Mouse (Mus musculus): ENCODE measurements around the gene Exoc3. TPM values are rescaled to one million over a fixed set of nuclear protein-coding genes. Genes with fewer than 3 reads are reported as not detected.

The Exoc3 gene
- total RNA-seq, 2 experiments from 2014 or later: 74.9 to 78.3 TPM

DNA sequence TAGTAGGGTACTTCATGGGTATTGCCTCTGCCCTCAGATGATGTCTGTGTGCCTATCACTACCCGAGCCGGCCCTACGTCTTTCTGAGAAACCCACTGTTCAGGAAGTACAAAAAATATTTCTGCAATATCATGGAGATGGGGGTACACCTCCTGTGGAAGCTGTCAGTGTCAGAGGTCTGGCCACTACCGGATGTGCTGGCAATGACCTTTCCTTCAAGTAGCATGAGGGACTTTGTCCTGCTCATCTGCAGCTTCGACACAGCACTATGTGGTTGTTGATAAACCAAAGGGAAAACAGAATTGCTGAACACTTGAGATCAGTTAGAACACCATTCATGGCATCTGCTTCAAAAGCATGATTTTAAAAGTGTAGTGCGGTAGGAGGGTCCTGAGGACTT is 67.7 kb downstream of the Exoc3 start:
- DNase-seq: no peak

GRCm38 (mm10) chr13:74138906-74139647 is 69.5 kb downstream of the Exoc3 start:
- intact Hi-C loops (cut with DNase I): no loop called here
- no peak for DNase-seq

More for the DNA sequence above, 67.7 kb downstream of the Exoc3 start:
- intact Hi-C loops (cut with DNase I): no loop called here

DNA sequence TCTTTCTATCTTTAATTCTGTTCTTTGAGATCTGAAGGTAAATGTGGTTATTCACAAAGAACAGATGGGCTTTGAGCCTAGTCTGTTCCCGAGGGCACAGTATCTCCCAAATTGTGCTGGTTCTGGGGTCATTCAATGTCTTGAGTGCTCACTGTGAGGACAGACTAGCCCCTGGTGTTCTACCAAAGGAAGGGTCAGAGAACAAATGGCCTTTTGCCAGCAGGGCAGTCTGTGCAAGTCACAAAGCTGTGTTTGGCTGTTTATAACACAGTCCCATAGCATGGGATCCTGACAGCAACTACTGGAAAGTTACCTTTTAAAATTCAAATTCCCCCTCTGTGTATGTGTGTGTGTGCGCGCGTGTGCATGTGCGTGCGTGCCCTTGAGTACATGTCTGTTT is 78.6 kb downstream of the Exoc3 start:
- intact Hi-C loops (cut with DNase I): no loop called here
- DNase-seq: no peak

DNA sequence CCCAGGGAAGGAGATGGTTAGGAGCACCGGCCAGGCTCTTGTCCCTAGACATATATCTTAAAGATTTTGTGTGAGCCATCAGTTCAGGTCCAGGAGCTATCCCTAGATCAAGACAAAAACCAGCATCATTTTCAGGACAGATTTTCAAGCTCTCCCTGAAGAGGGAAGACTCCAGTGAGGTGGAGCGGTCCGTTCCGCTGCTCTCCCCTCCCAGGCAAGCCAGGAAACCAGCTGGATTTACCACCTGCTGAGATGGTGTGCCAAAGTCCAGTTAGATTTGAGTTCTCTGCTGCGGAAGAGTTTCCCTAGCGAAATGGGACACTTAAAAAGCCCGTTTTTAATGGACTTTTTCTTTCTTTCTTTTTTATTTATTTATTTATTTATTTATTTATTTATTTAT is 81.0 kb downstream of the Exoc3 start:
- no peak for DNase-seq

DNA sequence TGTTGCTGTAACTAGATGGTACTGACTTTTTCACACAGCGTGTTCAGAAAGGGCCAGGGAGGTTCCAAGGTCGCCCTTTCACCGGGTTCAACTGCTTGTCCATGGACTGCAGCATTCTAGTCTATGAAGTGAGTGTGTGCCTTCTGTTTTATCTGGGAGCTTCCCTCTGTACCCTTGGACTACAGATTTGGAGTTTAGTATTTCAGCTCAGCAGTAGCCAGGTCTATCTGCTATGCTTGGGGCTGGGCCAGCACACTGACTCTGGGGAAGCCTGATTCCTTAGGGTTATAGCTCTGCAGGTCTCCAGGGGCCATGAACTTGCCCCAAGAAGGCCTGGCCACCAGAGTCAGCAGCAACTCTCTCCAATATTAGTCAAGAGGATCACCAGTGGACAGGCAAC is 85.9 kb downstream of the Exoc3 start:
- DNase-seq: no peak
- intact Hi-C loops (cut with DNase I): no loop called here

More for the DNA sequence above, 81.0 kb downstream of the Exoc3 start:
- intact Hi-C loops (cut with DNase I): no loop called here

DNA sequence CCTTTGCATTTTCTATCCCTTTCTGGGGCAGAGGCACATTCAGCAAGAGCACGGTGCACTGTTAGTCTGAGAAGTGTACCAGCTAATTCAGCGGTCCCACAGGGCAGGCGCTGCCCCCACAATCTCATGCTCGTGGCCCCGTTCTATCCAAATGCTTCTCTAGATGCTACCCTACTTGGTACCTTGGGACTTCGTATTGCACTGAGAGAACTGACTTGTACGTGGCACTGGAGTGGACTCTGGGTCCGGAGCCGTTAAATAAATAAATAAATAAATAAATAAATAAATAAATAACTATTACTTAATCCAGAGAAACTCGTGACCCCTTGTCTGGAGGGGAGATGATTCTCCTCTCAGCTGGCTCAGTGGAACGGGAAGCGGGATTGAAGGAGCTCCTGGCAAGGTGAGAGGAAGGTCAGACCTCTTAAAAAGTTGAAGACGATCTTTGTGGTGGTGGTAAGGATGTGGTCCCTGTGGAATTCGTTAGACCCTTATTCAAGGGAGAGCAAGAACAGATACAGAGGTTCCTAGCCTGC is 86.7 kb downstream of the Exoc3 start:
- intact Hi-C loops (cut with DNase I): no loop called here
- no peak for DNase-seq

- no peak for DNase-seq
- intact Hi-C loops (cut with DNase I): no loop called here
Measured at GRCm38 (mm10) chr13:74121141-74121602, 87.4 kb downstream of the Exoc3 start, which contains the start of gene Slc9a3. Gene Slc9a3, plus strand, starts transcription at chr13:74121457.

Other genes starting within 250 kb of the Exoc3 start
- gene Zdhhc11, start 244.9 kb downstream of the Exoc3 start, total RNA-seq (2021): not detected
- gene Tppp, start 199.3 kb downstream of the Exoc3 start, total RNA-seq (2021): 10 to 100 TPM; 37.7 to 37.9 TPM
- gene Cep72, start 146.4 kb downstream of the Exoc3 start, total RNA-seq (2021): 1 to 10 TPM; 4.1 to 4.4 TPM
- 1 to 10 TPM in 1 of 2 experiments, under 1 TPM in 1; 0.42 to 1.2 TPM for gene Slc9a3, start 87.3 kb downstream of the Exoc3 start, total RNA-seq (2021)
- 1 to 10 TPM; 1.9 to 2.0 TPM for gene Ahrr, start 83.6 kb upstream of the Exoc3 start, total RNA-seq (2021)
- gene Pdcd6, start 108.8 kb upstream of the Exoc3 start, total RNA-seq (2021): 10 to 100 TPM; 67.6 to 70.7 TPM
- gene Sdha, start 141.5 kb upstream of the Exoc3 start, total RNA-seq (2021): 100 to 1,000 TPM; 163 to 179 TPM
- gene Ccdc127, start 141.6 kb upstream of the Exoc3 start, total RNA-seq (2021): 10 to 100 TPM; 53.1 to 57.0 TPM
- not detected for gene Lrrc14b, start 155.3 kb upstream of the Exoc3 start, total RNA-seq (2021)
- 1 to 10 TPM; 6.1 to 6.7 TPM for gene Zfp72, start 182.1 kb upstream of the Exoc3 start, total RNA-seq (2021)
- 100 to 1,000 TPM; 680 to 698 TPM for gene Ftl1-ps1, start 191.0 kb upstream of the Exoc3 start, total RNA-seq (2021)

All from left cerebral cortex, postnatal 4 days (tissue).